Mouse (Mus musculus) adrenal gland, adult 18-20 months (tissue): ENCODE data around the gene Adap2. TPM values are rescaled to one million over a fixed set of nuclear protein-coding genes. Genes with fewer than 3 reads are reported as not detected.

Experiments
- DNase-seq, 2 experiments: peaks; one replicate each; pipeline ENCODE4 v3.0.0; 2021 to 2022; ENCODE audit warnings: low spot score in 2 of 2
- total RNA-seq, 2 experiments: library from RNA; stranded (reverse); gene quantifications; 1 replicate in 1 of 2; 2 replicates in 1 of 2; pipeline ENCODE4 v1.2.3; 2021

Adap2 gene
- total RNA-seq, 2 experiments from 2014 or later = 9.6 to 11.1 TPM

DNA sequence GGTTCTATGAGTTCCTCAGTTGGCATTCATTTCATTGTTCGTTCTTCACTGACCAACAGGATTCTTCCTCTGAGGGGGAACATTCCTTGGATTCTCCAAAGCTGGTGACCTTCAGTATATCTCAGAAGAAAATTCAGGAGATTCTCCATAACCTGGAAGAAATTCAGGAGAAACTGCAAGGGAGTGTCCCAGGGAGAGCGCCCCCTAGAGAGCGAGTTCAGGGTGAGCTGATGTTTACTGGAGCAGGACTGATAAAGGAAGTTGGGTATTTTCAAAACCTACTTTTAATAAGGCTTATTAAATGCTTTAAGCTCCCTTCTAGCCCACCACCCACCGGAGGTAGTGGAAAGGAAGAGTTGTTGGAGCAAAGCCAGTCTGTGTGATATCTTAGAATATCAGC is 39.9 kb downstream of the Adap2 start:
- DNase-seq = no peak

DNA sequence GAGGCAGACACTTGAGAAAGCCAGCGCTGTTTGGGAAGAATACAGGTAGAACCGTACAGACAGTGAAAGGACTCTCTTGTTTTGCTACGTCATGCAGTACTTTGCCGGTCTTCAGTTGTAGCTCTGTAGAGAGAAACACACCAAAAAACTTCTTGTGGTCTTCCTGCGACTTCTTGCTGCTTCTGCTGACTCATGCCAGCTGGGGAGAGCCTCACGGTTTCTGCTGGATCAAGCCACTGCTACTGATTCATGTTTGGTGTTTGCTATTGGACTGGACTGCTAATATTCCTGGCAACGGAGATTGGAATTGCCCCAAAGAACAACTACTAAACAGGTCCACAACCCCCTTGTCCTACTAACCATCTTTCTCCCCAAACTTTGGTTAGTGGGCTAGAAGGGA is 42.4 kb downstream of the Adap2 start:
- DNase-seq = no peak

DNA sequence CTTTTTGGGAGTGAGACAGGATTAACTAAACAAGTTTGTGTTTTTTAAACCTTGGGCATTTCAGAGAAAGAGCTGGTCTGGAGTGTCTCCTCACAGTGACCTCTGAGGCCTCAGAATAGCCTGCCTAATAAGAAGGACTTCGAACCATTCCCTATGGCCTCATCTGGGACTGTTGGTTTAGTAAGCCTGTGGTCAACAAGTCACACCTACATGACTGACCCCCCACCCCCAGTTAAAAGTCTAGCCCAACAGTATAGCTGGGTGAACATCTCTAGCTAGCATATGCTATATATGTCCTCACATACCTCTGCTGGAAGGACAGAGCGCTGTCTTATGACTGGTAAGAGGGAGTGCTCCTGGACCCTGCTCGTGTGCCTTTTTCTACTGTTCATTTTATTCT is 45.4 kb downstream of the Adap2 start:
- DNase-seq = no peak

DNA sequence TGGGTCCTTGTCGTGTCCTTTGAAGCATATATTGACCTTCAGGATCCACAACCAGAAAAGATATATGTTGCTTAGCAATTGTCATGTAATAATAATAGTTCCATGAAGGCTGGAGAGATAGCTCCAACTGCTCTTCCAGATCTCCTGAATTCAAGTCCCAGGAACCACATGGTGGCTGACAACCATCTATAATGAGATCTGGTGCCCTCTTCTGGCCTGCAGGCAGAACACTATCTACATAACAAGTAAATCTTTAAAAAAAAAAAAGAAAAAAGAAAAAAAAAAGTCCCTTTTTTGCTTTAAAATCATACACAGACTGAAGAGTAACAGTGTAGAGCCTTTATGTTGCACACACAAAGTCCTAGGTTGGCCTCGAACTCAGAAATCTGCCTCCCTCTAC is 45.9 kb downstream of the Adap2 start:
- no peak for DNase-seq

DNA sequence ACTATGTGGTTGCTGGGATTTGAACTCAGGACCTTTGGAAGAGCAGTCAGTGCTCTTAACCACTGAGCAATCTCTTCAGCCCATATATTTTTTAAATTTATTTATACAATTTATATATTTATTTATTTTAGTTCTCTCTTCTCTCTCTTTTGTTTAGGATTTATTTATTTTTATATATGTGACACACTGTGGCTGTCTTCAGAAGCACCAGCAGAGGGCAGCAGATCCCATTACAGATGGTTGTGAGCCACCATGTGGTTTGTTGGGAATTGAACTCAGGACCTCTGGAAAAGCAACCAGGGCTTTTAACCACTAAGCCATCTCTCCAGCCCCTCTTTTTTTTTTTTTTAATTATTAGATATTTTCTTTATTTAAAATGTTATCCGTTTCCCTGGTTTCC is 46.4 kb downstream of the Adap2 start:
- peak in 1 of 2 experiments; percentile 45 for DNase-seq

DNA sequence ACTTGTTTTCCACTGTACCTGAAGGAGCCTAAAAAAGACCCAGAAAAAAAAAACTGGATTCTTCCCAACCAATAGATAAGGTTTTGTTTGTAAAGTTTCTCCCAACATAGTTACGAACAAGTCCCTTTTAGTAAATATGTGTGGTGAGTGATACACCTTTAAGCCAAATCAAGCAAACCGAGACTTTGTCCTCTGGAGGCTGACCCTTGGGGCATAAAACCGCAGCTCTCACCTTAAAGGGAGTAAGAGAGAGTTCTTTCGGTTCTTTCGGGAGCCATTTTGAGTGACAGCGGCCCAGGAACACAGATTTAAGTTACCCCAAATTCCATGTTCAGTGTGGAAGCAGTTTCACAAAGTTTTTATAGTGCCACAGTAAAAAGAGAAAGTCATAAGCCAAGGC is 48.4 kb downstream of the Adap2 start:
- no peak for DNase-seq

DNA sequence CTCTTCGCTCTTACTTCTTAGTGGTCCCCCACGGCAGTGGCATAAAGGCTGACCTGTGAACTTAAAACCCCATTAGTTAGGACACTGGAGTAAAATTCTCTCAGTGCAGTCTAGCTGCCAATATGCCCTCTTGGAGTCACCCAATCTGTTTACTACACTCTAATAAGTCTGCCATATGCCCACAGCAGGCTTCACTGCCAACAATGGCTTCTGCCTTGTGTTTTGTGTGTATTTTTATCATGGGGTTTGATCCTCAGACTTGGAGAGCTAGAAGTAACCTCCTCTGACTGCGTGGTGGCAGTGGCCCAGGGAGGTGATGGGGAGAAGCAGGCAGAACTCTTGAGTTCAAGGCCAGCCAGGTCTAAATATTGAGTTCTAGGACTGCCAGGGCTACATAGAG is 50.1 kb downstream of the Adap2 start:
- DNase-seq = no peak

DNA sequence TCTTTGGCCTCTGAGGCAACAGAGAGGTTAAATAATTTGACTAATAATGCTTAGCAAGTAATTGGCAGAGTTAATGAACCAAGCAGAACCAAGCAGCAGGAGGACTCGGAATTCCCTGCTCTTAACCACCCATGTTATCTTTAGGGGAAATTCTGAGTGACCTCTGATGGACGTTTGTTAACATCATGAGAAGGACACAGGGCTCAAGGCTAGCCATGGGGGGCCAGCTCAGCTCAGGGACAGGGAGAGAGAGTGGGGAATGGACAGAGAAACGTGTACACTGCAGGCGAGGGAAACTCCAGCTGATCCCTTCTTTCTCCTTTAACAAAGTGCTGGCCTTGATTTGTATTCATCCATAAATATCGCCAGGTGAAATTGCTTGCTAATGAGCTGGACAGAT is 51.0 kb downstream of the Adap2 start:
- DNase-seq = no peak

DNA sequence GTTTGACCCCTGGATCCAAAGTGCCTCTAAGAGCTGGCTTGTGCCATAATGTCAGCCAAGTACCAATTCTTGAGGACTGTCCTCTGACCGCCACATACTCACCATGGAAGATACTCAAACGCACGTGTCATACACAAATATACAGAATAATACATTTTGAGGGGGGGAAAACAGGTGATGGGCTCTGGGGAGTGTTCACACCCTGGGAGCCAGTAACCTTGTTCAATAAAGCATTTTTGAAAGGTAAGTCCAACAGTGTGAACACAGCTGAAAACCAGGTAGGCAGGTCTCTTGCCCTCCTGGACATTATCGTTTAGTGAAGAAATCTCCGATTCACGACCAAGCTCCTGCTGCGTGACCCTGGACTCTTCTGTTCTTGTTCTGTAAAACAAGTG is 54.6 kb downstream of the Adap2 start:
- no peak for DNase-seq

DNA sequence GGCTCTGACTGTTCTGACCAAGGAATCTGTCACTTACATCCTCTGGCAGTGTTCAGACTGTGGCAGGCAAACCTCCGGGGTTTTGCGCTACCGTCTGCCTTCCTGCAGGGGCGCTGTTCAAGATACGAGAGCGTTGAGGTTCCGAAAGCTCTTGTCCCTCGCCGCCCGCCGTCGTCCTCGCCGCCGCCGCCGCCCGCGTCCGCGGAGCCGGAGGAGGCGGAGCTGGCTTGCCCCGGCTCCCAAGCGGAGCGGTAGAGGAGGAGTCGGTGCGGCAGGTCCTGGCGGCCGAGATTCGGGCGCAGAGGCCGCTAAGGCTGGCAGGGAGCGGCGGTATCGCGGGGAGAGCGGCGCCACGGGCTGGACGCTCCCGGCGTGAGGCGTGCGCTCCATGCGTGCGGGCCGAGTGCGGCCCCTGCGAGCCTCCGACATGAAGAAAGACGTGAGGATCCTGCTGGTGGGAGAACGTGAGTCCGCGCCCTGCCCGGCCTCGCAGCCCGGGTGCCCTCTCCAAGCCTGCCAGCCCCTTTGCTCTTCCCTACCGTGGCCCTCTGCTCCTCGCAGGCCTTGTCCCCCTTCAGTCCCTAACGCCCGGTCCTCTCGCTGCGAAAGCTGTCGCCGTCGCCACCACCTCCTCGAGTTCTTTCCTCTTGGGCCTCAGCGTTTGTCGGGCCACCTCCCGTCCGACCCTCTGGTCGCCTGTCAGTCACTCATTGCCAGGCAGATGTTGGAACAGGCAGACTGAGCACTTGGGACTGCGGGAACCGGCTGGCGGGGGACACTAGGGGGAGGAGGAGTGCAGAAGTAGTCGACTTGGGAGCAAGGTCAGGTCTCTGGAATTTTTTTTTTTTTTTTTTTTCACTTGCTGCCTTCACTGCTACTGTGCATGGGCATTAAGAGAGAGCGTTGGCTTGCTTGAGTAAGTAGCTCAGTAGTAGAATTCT is 55.2 kb downstream of the Adap2 start, which contains the start of gene Rhot1:
Rhot1 (plus strand) TSS at position 160 of the 941 bp plus-strand sequence.
- peak; percentile 99 for DNase-seq

DNA sequence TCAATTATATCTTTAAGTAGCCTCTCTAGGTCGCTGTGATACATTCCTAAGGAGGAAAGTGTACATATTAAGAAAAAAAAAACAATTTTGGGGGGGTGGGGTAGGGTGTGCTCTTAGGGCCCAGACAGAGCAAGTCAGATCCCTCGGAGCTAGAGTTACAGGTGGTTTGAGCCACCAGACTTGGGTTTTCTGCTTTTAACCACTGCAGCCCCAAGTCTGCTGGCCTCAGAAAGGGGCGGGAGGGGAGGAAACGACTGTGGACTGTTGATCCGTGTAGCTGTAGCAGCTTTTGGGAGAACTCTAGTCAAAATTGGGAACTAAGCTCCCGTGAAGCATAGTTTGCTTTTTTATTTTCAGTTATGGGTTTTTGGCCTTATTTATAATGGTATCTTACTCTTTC is 56.4 kb downstream of the Adap2 start:
- no peak for DNase-seq

DNA sequence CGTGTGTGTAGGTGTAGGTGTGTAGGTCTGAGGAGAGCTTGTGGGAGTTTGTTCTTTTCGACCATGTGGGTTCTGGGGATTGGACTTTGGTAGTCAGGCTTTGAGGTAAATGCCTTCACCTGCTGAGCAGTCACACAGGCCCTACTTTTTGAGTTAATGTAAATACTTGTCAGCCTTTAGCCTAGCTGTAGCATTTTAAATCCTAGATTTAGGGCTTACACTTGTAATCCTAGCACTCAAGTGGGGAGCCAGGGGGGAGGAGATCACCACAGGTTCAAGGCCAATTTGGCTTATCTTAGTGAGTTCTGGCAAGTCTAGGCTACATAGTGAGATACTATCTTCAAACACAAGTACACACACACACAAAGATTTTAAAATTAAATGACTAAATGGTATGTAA is 58.4 kb downstream of the Adap2 start:
- no peak for DNase-seq

DNA sequence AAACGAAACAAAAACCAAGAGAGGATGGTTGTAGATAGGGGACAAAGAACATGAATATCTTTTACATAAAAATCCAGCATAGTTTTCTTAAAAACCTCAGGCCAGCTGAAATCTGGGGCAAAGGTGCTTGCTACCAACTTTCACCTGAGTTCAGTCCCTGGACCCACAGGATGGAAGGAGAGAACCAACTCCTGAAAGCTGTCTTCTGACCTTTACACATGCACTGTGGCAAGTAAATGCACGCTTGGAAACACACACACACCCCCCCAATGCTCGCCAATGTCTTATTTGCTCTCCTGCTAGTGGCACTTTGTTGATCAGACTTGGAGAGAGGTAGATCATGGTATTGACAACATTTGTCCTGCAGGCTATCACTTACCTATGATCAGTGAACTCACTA is 61.4 kb downstream of the Adap2 start:
- no peak for DNase-seq

DNA sequence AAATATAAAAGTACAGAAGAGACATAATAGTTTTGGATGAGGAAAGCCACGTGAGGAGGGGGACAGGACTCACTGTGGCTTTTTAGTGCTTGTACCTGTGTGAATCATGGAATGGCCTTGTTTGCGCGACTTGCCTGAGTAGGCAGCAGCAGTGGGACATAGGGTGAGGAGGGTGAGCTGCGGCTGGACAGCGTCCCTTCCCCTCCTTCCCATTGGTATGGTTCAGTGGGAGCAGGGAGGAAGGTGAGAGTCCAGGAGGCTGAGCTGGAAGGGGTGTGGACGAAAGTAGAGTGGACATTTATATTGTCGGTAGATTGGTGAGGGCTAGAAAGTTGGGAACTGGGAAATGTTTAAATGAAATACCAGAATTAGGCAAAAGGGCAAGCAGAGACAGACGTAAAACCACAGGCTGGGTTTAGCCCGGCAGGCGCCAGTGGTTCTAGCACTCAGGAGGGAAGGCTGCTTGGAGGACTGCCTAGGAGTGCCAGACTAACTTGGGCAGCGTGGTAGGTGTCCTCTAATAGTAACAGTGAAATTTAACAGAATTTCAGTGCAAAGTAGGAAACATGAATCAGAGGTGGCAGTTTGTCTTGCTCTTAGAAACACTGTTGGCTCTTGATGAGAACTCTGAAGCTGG is 64.9 kb downstream of the Adap2 start:
- no peak for DNase-seq

Other genes with a start within 250 kb of the Adap2 start
- gene Utp6, start 191.7 kb upstream of the Adap2 start, total RNA-seq = 10 to 100 TPM; 35.6 to 47.6 TPM
- 10 to 100 TPM; 33.5 to 44.0 TPM for gene Suz12, start 161.0 kb upstream of the Adap2 start, total RNA-seq
- gene Crlf3, start 73.1 kb upstream of the Adap2 start, total RNA-seq = 10 to 100 TPM; 12.5 to 17.2 TPM
- gene Atad5, start 64.7 kb upstream of the Adap2 start, total RNA-seq = 1 to 10 TPM; 1.2 to 1.8 TPM
- gene Tefm, start 11.9 kb upstream of the Adap2 start, total RNA-seq = 10 to 100 TPM; 13.6 to 15.5 TPM
- 1 to 10 TPM; 5.9 to 9.1 TPM for gene Rnf135, start 29.7 kb downstream of the Adap2 start, total RNA-seq
- gene Rhot1, start 54.9 kb downstream of the Adap2 start, total RNA-seq = 10 to 100 TPM; 54.4 to 71.5 TPM
- 1 to 10 TPM; 2.5 to 3.8 TPM for gene Rhbdl3, start 146.8 kb downstream of the Adap2 start, total RNA-seq
- 10 to 100 TPM; 13.6 to 15.9 TPM for gene 5730455P16Rik, start 223.9 kb downstream of the Adap2 start, total RNA-seq
- 100 to 1,000 TPM; 115 to 123 TPM for gene Zfp207, start 229.2 kb downstream of the Adap2 start, total RNA-seq